Mouse (Mus musculus) hindbrain, embryonic 12.5 days (tissue): ENCODE measurements around the gene Gm3594. TPM values are rescaled to one million over a fixed set of nuclear protein-coding genes. Genes with fewer than 3 reads are reported as not detected.
"Not testable (repeated sequence)": the region's sequence is repeated elsewhere in the genome, so short reads cannot be mapped to it uniquely, and the experiment has no call there.

ENCODE experiments used
- ATAC-seq: fragments of 200-750 bp; cut with Nextera tagmentation; 2 replicates; pipeline ENCODE4 v1.8.0; 2017; ENCODE audit warnings: moderate TSS enrichment; ENCODE audit not compliant: low FRiP score
- H3K27ac ChIP-seq: fragments of 300-500 bp; sonication (generic); 2 replicates; pipeline ENCODE4 v1.5.1; 2016; ENCODE audit warnings: mild to moderate bottlenecking
- H3K27me3 ChIP-seq: fragments of 300-500 bp; sonication (generic); 2 replicates; pipeline ENCODE4 v1.6.1; 2016; ENCODE audit warnings: mild to moderate bottlenecking
- H3K36me3 ChIP-seq: fragments of 300-500 bp; sonication (generic); 2 replicates; pipeline ENCODE4 v1.6.1; 2016; ENCODE audit warnings: mild to moderate bottlenecking
- H3K4me1 ChIP-seq: fragments of 300-500 bp; sonication (generic); 2 replicates; pipeline ENCODE4 v1.6.1; 2016
- H3K4me2 ChIP-seq: fragments of 300-500 bp; sonication (generic); replicated peaks from 2 replicates; pipeline ENCODE4 v1.6.1; 2016; ENCODE audit warnings: mild to moderate bottlenecking
- H3K4me3 ChIP-seq: fragments of 300-500 bp; sonication (generic); 2 replicates; pipeline ENCODE4 v1.5.1; 2016; ENCODE audit warnings: mild to moderate bottlenecking
- H3K9ac ChIP-seq: fragments of 300-500 bp; sonication (generic); 2 replicates; pipeline ENCODE4 v1.6.1; 2016; ENCODE audit warnings: mild to moderate bottlenecking, moderate library complexity
- H3K9me3 ChIP-seq: fragments of 300-500 bp; sonication (generic); replicated peaks from 2 replicates; pipeline ENCODE4 v1.6.1; 2016; ENCODE audit warnings: mild to moderate bottlenecking
- WGBS: fragments of 180-500 bp; shearing (Covaris S2); methylation state at CpG from one replicate; pipeline ENCODE4 v1.1.7; 2016; 5-methylcytosine and 5-hydroxymethylcytosine counted together
- polyA plus RNA-seq: library from polyadenylated mRNA; unstranded; fragments of >200 nt; fragmentation: Nextera tagmentation; extraction: Ambion mirVana; gene quantifications from 2 replicates; pipeline ENCODE4 v1.2.1, GENCODE M21; 2016

Gene Gm3594
- not detected in 2 replicates for polyA plus RNA-seq

GRCm38 (mm10) chr14:6444511-6444910 is at the start of gene Gm3594:
Gm3594 (minus strand) TSS chr14:6444611.
- H3K4me2 ChIP-seq = not testable (repeated sequence)

GRCm38 (mm10) chr14:6486331-6486730 is 41.9 kb upstream of the Gm3594 start:
- not testable (repeated sequence) for H3K9ac ChIP-seq, H3K4me2 ChIP-seq, H3K4me1 ChIP-seq, H3K36me3 ChIP-seq, H3K27ac ChIP-seq, H3K4me3 ChIP-seq, H3K9me3 ChIP-seq, H3K27me3 ChIP-seq, ATAC-seq
- 50% methylated on average over 1 of the region's 1 CpGs for WGBS

More at GRCm38 (mm10) chr14:6444511-6444910, at the start of gene Gm3594:
- H3K4me1 ChIP-seq, H3K27ac ChIP-seq, H3K9ac ChIP-seq, H3K27me3 ChIP-seq, H3K9me3 ChIP-seq, H3K4me3 ChIP-seq, ATAC-seq, H3K36me3 ChIP-seq: not testable (repeated sequence)
- no CpG with 5 or more reads among the region's 4 CpGs for WGBS

- 100% methylated on average over 1 of the region's 1 CpGs for WGBS
- ATAC-seq, H3K4me1 ChIP-seq, H3K27me3 ChIP-seq, H3K4me3 ChIP-seq, H3K27ac ChIP-seq, H3K9me3 ChIP-seq, H3K9ac ChIP-seq, H3K4me2 ChIP-seq, H3K36me3 ChIP-seq: not testable (repeated sequence)
Observed at GRCm38 (mm10) chr14:6485541-6485940, 41.1 kb upstream of the Gm3594 start.

DNA sequence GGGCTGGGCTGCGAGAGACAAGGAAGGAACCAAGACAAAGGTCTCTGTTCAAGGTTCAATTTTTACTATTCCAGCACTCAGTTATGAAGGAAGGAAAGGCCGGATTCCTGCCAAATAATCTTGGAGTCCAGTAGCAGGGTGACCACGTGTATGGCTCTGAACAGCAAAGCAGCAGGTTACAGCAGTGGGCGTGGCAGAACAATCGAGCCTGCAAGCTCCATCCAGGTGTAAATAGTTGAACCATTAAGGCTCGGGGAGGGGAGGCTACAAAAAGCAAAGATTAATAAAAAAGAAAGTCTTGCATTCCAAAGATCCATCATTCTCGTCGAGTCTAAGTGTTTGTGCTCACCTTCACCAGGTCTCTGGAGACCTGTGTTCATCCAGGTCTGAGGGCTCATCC is 37.7 kb upstream of the Gm3594 start:
- H3K9ac ChIP-seq, H3K4me3 ChIP-seq, H3K4me2 ChIP-seq, H3K36me3 ChIP-seq, H3K27ac ChIP-seq, H3K4me1 ChIP-seq, H3K9me3 ChIP-seq, ATAC-seq, H3K27me3 ChIP-seq: not testable (repeated sequence)
- WGBS = 78% methylated on average over 7 of the region's 8 CpGs

DNA sequence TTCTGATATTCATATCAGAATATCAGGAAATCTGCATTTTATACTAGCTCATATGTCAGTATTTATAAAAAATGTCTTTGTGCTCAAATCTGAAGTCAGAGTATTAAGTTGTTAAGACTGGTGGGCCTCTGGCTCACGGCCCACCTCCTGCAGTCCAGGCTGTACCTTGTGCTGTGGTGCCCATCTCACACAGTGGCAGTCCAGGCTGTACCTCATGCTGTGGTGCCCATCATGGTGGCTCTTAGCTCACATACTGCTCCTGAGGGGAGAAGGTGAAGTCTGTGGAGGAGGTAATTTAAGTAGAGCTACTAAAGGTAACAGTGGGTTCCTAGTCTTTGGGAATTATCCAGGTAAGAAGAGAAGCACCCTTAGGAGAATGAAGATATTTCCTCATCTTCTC is 27.4 kb upstream of the Gm3594 start:
- not testable (repeated sequence) for H3K27ac ChIP-seq, H3K4me3 ChIP-seq, H3K9me3 ChIP-seq, H3K4me2 ChIP-seq, ATAC-seq, H3K36me3 ChIP-seq, H3K4me1 ChIP-seq, H3K9ac ChIP-seq, H3K27me3 ChIP-seq
- WGBS = 80% methylated on average over 1 of the region's 1 CpGs

GRCm38 (mm10) chr14:6440774-6441173 is 3.6 kb downstream of the Gm3594 start:
- WGBS = 81% methylated on average over 2 of the region's 4 CpGs
- not testable (repeated sequence) for H3K9ac ChIP-seq, H3K9me3 ChIP-seq, H3K4me2 ChIP-seq, H3K36me3 ChIP-seq, H3K4me3 ChIP-seq, H3K27ac ChIP-seq, H3K4me1 ChIP-seq, H3K27me3 ChIP-seq, ATAC-seq

GRCm38 (mm10) chr14:6440206-6440605 is 4.2 kb downstream of the Gm3594 start:
- H3K27ac ChIP-seq, H3K4me2 ChIP-seq, H3K36me3 ChIP-seq, H3K27me3 ChIP-seq, H3K4me3 ChIP-seq, H3K9ac ChIP-seq, ATAC-seq, H3K4me1 ChIP-seq, H3K9me3 ChIP-seq: not testable (repeated sequence)
- WGBS = 57% methylated on average over 1 of the region's 5 CpGs

GRCm38 (mm10) chr14:6426766-6427165 is 17.6 kb downstream of the Gm3594 start:
- peak overlapping the region; percentile 30 for H3K4me3 ChIP-seq
- not testable (repeated sequence) for ATAC-seq

GRCm38 (mm10) chr14:6426353-6426752 is 18.1 kb downstream of the Gm3594 start:
- not testable (repeated sequence) for ATAC-seq, H3K27me3 ChIP-seq, H3K27ac ChIP-seq, H3K9ac ChIP-seq, H3K36me3 ChIP-seq, H3K4me1 ChIP-seq, H3K9me3 ChIP-seq
- Histone ChIP-seq H3K4me2 (peak overlapping the region; percentile 50), H3K4me3 (peak overlapping the region; percentile 30)
- WGBS = 23% methylated on average over 22 of the region's 22 CpGs

More at GRCm38 (mm10) chr14:6426766-6427165, 17.6 kb downstream of the Gm3594 start:
- not testable (repeated sequence) for H3K27me3 ChIP-seq, H3K9me3 ChIP-seq, H3K27ac ChIP-seq, H3K36me3 ChIP-seq, H3K4me1 ChIP-seq, H3K9ac ChIP-seq
- H3K4me2 ChIP-seq = peak overlapping the region; percentile 50
- 4% methylated on average over 39 of the region's 42 CpGs for WGBS

DNA sequence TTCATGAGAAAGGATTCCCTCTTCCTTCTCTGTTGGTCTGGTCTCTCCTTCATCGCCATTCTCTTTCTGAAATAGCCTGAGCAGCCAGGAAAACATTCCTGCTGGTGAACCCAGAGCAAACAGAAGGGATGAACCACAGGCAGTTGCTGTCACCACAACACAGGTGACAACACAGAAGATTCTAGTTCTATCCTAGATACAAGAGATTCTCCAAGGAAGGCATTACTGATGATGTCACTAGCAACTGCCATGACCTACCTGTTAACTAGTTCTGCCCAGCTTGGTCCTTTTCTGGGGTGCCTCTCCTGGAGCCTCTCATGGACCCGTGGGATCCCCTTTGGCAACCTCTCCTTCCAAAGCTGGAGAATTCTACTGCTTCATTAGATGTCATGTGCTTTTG is 32.0 kb downstream of the Gm3594 start, which contains the start of gene Gm3591:
Gene Gm3591, minus strand, starts transcription at position 101 of the 400 bp plus-strand sequence.
- H3K4me2 ChIP-seq, H3K27ac ChIP-seq, H3K4me3 ChIP-seq, H3K9me3 ChIP-seq, H3K27me3 ChIP-seq, H3K4me1 ChIP-seq, H3K9ac ChIP-seq, H3K36me3 ChIP-seq, ATAC-seq: not testable (repeated sequence)
- WGBS = no CpG with 5 or more reads among the region's 2 CpGs

DNA sequence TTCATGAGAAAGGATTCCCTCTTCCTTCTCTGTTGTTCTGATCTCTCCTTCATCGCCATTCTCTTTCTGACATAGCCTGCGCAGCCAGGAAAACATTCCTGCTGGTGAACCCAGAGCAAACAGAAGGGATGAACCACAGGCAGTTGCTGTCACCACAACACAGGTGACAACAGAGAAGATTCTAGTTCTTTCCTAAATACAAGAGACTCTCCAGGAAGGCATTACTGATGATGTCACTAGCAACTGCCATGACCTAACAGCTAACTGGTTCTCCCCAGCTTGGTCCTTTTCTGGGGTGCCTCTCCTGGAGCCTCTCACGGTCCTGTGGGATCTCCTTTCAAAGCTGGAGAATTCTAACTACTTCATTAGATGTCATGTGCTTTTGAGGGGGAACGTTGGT is 54.2 kb downstream of the Gm3594 start, which contains the start of gene Gm16440:
Gene Gm16440, minus strand, starts transcription at position 101 of the 400 bp plus-strand sequence.
- not testable (repeated sequence) for H3K4me3 ChIP-seq, H3K36me3 ChIP-seq, H3K27ac ChIP-seq, H3K9me3 ChIP-seq, ATAC-seq, H3K27me3 ChIP-seq, H3K4me2 ChIP-seq, H3K4me1 ChIP-seq, H3K9ac ChIP-seq
- WGBS = 85% methylated on average over 2 of the region's 4 CpGs
